Mouse (Mus musculus) ES-E14 (cell line): Measurements from ENCODE around the gene Krt83.

Experiments used
- CHD2 ChIP-seq: IDR thresholded peaks from 2 replicates; pipeline ENCODE4 v1.6.1; 2014; ENCODE audit warnings: mild to moderate bottlenecking, low read depth, low read length, inconsistent platforms
- MAFK ChIP-seq: IDR thresholded peaks from 2 replicates; pipeline ENCODE4 v1.6.1; 2014; ENCODE audit warnings: mild to moderate bottlenecking, low read depth, low read length, inconsistent platforms; ENCODE audit not compliant: insufficient read depth

DNA sequence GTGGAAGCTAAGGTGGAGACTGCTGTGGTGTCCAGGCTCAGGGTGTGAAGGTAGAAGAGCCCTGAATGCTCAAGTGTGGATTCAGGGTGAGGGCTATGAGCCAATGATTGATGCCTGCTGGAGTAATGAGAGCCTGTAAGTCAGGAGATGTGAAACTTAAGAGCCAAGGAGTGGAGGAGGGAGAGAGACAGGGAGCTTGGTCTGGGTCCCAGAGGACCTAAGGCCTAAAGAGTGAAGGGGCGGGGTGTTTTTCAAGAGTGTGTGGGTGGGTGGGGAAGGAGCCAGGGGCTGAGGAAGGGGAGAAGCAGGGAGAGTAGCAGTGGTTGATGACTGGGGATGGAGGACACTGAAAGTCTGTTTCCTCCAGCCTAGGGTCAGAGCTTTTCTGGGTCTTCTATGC, 7.7 kb downstream of the Krt83 start:
- TF ChIP-seq CHD2 (no peak), MAFK (no peak)
